Mouse (Mus musculus) layer of hippocampus, adult 2 months (tissue): ENCODE measurements at regions not wholly inside any gene's neighbourhood (a gene's known extent, or its start where the extent isn't known, plus 50 kb on each side); places are given as distances from the start of the nearest gene placed in this dataset.

Source experiments
- DNase-seq, 2 experiments: peaks; one replicate each; pipeline ENCODE4 v3.0.0; 2022; ENCODE audit warnings: low spot score in 2 of 2
- H3K27ac ChIP-seq: fragments of 200-600 bp; 2 replicates; pipeline ENCODE4 v1.8.1; 2022
- H3K4me3 ChIP-seq: fragments of 200-600 bp; 2 replicates; pipeline ENCODE4 v1.8.1; 2022; ENCODE audit warnings: mild to moderate bottlenecking
- CTCF ChIP-seq: fragments of 200-600 bp; conservative IDR thresholded peaks from 2 replicates; pipeline ENCODE4 v1.8.1; 2022; ENCODE audit warnings: antibody characterized with exemption, mild to moderate bottlenecking, moderate library complexity

GRCm38 (mm10) chr3:35403952-35404351 is 350.0 kb upstream of the Atp11b start:
- no peak for TF ChIP-seq CTCF
- no peak for DNase-seq
- Histone ChIP-seq H3K27ac (peak overlapping the region; percentile 81; the same call in 1 of the 2 replicates), H3K4me3 (no peak overlapping the region)

- DNase-seq, result peak in 1 of 2 experiments; percentile 9
- peak overlapping the region; percentile 81 for H3K27ac ChIP-seq
- H3K4me3 ChIP-seq, result peak overlapping the region; percentile 20
- no peak for TF ChIP-seq CTCF
Measured at GRCm38 (mm10) chr3:35404492-35405390, 349.2 kb upstream of the Atp11b start.

GRCm38 (mm10) chr3:35405621-35406079 is 348.3 kb upstream of the Atp11b start:
- Histone ChIP-seq H3K27ac (peak overlapping the region; percentile 81), H3K4me3 (peak overlapping the region; percentile 20; the same call in 1 of the 2 replicates)
- DNase-seq, result peak; percentile 15 to 34
- TF ChIP-seq CTCF, result peak; percentile 75

GRCm38 (mm10) chr3:35437687-35438086 is 316.2 kb upstream of the Atp11b start:
- TF ChIP-seq CTCF, result no peak

GRCm38 (mm10) chr3:35462858-35463257 is 291.0 kb upstream of the Atp11b start:
- no peak for TF ChIP-seq CTCF
- H3K4me3 ChIP-seq, result no peak overlapping the region
- no peak overlapping the region for H3K27ac ChIP-seq
- no peak for DNase-seq

More at GRCm38 (mm10) chr3:35437687-35438086, 316.2 kb upstream of the Atp11b start:
- no peak for DNase-seq
- H3K27ac ChIP-seq, result no peak overlapping the region
- H3K4me3 ChIP-seq, result no peak overlapping the region

GRCm38 (mm10) chr3:35464212-35464911 is 289.5 kb upstream of the Atp11b start:
- Histone ChIP-seq H3K4me3 (no peak overlapping the region), H3K27ac (no peak overlapping the region)
- TF ChIP-seq CTCF, result no peak
- DNase-seq, result no peak

- DNase-seq, result no peak
- no peak overlapping the region for H3K4me3 ChIP-seq
- no peak overlapping the region for H3K27ac ChIP-seq
- TF ChIP-seq CTCF, result no peak
Measured at GRCm38 (mm10) chr3:35465956-35466355, 287.9 kb upstream of the Atp11b start.

- Histone ChIP-seq H3K4me3 (no peak overlapping the region), H3K27ac (no peak overlapping the region)
- no peak for DNase-seq
- no peak for TF ChIP-seq CTCF
Measured at GRCm38 (mm10) chr3:35473351-35473750, 280.6 kb upstream of the Atp11b start.

GRCm38 (mm10) chr3:35474361-35474760 is 279.5 kb upstream of the Atp11b start:
- no peak overlapping the region for H3K27ac ChIP-seq
- no peak overlapping the region for H3K4me3 ChIP-seq
- DNase-seq, result no peak
- TF ChIP-seq CTCF, result no peak

GRCm38 (mm10) chr3:35475326-35475725 is 278.6 kb upstream of the Atp11b start:
- H3K4me3 ChIP-seq, result no peak overlapping the region
- TF ChIP-seq CTCF, result no peak
- no peak for DNase-seq
- H3K27ac ChIP-seq, result no peak overlapping the region

- DNase-seq, result no peak
- no peak overlapping the region for H3K4me3 ChIP-seq
- no peak overlapping the region for H3K27ac ChIP-seq
Measured at GRCm38 (mm10) chr3:35480714-35481695, 272.9 kb upstream of the Atp11b start.

GRCm38 (mm10) chr3:35481841-35482240 is 272.1 kb upstream of the Atp11b start:
- peak; percentile 1 to 21 for DNase-seq
- TF ChIP-seq CTCF, result no peak
- peak overlapping the region; percentile 41 for H3K4me3 ChIP-seq
- peak overlapping the region; percentile 70 for H3K27ac ChIP-seq

More at GRCm38 (mm10) chr3:35480714-35481695, 272.9 kb upstream of the Atp11b start:
- no peak for TF ChIP-seq CTCF

GRCm38 (mm10) chr3:35482296-35482695 is 271.6 kb upstream of the Atp11b start:
- Histone ChIP-seq H3K27ac (peak overlapping the region; percentile 70), H3K4me3 (peak overlapping the region; percentile 41)
- TF ChIP-seq CTCF, result peak; percentile 89

More at GRCm38 (mm10) chr3:35482296-35482695, 271.6 kb upstream of the Atp11b start:
- DNase-seq, result peak; percentile 78 to 79
